Mouse (Mus musculus) ovary, postnatal 36 days (tissue): ENCODE measurements around the gene Igfbp4.

Source experiments
- DNase-seq: peaks from one replicate; pipeline ENCODE4 v3.0.0; 2022; ENCODE audit warnings: low spot score, mixed read lengths

Igfbp4 gene

GRCm38 (mm10) chr11:99082098-99082497 lies 41.1 kb downstream of the Igfbp4 start:
- peak; percentile 58 for DNase-seq

GRCm38 (mm10) chr11:99083516-99083915 lies 42.5 kb downstream of the Igfbp4 start:
- no peak for DNase-seq

GRCm38 (mm10) chr11:99084366-99084765 lies 43.3 kb downstream of the Igfbp4 start:
- DNase-seq: no peak

- no peak for DNase-seq
These were observed 47.4 kb downstream of the Igfbp4 start for GRCm38 (mm10) chr11:99088486-99088885.

- DNase-seq: no peak
These were observed 48.1 kb downstream of the Igfbp4 start, which contains the start of gene Tns4 for GRCm38 (mm10) chr11:99089077-99089601. TSS of gene Tns4 (minus strand) at chr11:99089306.

- no peak for DNase-seq
These were observed 49.3 kb downstream of the Igfbp4 start for GRCm38 (mm10) chr11:99090391-99090790.

- no peak for DNase-seq
These were observed 50.6 kb downstream of the Igfbp4 start for GRCm38 (mm10) chr11:99091666-99092065.

- DNase-seq: no peak
These were observed 52.7 kb downstream of the Igfbp4 start for GRCm38 (mm10) chr11:99093740-99094139.

GRCm38 (mm10) chr11:99094911-99095676 lies 54.0 kb downstream of the Igfbp4 start:
- DNase-seq: no peak

- no peak for DNase-seq
These were observed 54.7 kb downstream of the Igfbp4 start for GRCm38 (mm10) chr11:99095759-99096158.

- DNase-seq: no peak
These were observed 55.4 kb downstream of the Igfbp4 start for GRCm38 (mm10) chr11:99096417-99096816.

- no peak for DNase-seq
These were observed 56.1 kb downstream of the Igfbp4 start for GRCm38 (mm10) chr11:99096996-99097774.

- no peak for DNase-seq
These were observed 57.9 kb downstream of the Igfbp4 start for GRCm38 (mm10) chr11:99098924-99099323.

GRCm38 (mm10) chr11:99099516-99099915 lies 58.5 kb downstream of the Igfbp4 start:
- DNase-seq: no peak

- DNase-seq: no peak
These were observed 59.2 kb downstream of the Igfbp4 start for GRCm38 (mm10) chr11:99100215-99100614.

- DNase-seq: no peak
These were observed 60.6 kb downstream of the Igfbp4 start for GRCm38 (mm10) chr11:99101693-99102092.

GRCm38 (mm10) chr11:99102575-99103270 lies 61.7 kb downstream of the Igfbp4 start:
- no peak for DNase-seq
